Mouse (Mus musculus): ENCODE measurements around the gene Cerkl. TPM values are rescaled to one million over a fixed set of nuclear protein-coding genes. Genes with fewer than 3 reads are reported as not detected.
A peak's percentile ranks its signal among the peaks of the same experiment; 100 is the strongest.

Cerkl gene
- 0.64 TPM in 1 of 2 replicates, not detected in the other for polyA plus RNA-seq (2014; fragmentation: Nextera tagmentation; extraction: Ambion mirVana)

DNA sequence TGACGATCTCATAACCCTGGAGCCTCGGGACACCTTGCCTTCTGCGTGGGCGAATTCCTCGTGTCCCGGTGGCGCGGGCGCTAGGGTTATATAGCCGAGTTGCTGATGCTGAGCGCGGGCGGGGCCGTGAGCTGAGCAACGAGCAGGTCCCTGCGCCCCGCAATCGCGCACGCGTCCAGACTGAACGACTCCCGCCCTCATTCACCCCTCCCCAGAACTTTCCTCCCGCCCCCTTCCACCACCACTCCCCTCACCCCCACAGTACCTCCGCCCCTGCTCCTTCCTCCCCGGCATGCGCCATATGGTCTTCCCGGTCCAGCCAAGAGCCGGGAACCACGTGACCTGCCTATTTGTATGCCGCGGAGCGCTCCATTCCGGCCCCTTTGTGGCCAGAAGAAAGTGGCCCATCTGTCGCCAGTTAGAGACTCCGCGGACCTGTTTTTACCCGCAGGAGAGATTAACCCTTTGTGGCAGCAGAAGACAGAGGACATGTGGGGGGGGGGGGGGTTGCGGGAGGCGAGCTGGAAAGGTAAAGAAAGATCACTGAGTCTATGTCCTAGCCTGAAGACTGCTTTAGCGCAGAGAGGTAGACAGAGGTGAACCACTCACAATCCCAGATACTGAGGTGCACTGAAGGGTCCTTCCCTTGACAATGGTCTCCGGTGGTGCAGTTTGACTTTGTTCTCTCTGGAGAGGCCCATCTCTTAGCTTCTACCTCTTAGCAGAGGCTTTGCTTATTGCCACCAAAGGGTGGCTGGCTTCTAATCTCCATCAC lies at the start of gene Cerkl, which contains the start of gene Neurod1:
Cerkl (minus strand) TSS at position 211 of the 775 bp plus-strand sequence.
Neurod1 (minus strand) TSS at position 177 of the 775 bp plus-strand sequence.
- ATAC-seq (replicated peaks; ENCODE audit: low FRiP score, low TSS enrichment, low read depth) (no peak), DNase-seq (ENCODE audit: low spot score) (peak; percentile 54)
- H3K9ac ChIP-seq (ENCODE audit: low read length), result no peak within 1 kb of the TSS
- peaks cover 85% of the 10 kb centered on the region for H3K27me3 ChIP-seq (replicated peaks; ENCODE audit: control insufficient read depth, insufficient read depth, low read length)
- no peaks in the 10 kb centered on the region for H3K9me3 ChIP-seq (ENCODE audit: control insufficient read depth, low read length)
- H3K4me1 ChIP-seq (replicated peaks; ENCODE audit: control insufficient read depth, insufficient read depth, low read length), result 0 out of 2 replicates have a peak, but pooled peaks cover 2% of the 10 kb centered on the region
- 2% methylated on average over 42 of the region's 42 CpGs for WGBS
- no peaks in the 10 kb centered on the region for H3K36me3 ChIP-seq (ENCODE audit: control insufficient read depth, insufficient read depth, low read length)
- peak within 1 kb of the TSS; percentile 45 for H3K4me2 ChIP-seq (ENCODE audit: low read length)
- H3K4me3 ChIP-seq (ENCODE audit: low read depth, low read length), result peak within 1 kb of the TSS; percentile 27
- H3K27ac ChIP-seq (ENCODE audit: low read depth), result no peak within 1 kb of the TSS

DNA sequence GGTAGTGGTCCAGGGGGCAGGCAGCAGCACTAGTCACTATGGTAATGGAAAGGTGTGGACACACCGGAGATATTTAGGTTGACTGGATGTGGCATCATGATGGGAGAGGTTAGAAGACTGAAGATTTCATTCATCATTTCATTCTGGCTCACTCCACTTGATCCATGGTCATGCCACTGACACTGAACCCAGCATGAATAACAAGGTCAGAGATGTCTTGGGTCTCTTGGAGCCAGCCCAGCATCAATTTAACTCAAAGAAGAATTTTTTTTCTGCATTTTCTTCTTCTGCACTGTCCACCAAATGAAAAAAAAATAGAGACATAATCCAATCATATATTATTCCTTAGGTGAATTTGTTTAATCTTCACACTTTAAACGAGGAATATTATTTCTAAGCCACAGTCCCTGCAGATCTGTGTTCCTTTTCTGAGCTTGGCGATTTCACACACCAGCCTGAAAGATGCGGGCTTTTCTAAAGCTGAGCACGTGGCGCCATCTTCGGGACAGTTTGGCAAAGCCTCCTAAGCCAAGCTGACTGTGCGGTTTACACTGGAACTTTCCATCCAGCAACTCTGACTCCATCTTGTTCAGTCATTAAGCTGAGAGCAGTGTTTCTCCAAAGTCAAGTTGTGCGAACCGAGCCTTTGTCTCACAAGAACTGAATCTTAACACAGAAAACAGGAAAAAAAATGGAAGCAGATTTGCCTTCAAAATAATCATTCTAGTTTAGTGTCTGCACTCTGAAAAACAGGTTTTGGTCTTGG lies 42.6 kb upstream of the Cerkl start:
- Histone ChIP-seq H3K27ac (ENCODE audit: low read depth) (no peak overlapping the region), H3K27me3 (replicated peaks; ENCODE audit: control insufficient read depth, insufficient read depth, low read length) (no peaks in the 10 kb centered on the region), H3K9ac (ENCODE audit: low read length) (no peak overlapping the region), H3K4me3 (ENCODE audit: low read depth, low read length) (no peak overlapping the region), H3K4me2 (ENCODE audit: low read length) (no peak overlapping the region), H3K9me3 (ENCODE audit: control insufficient read depth, low read length) (no peaks in the 10 kb centered on the region), H3K4me1 (replicated peaks; ENCODE audit: control insufficient read depth, insufficient read depth, low read length) (no peaks in the 10 kb centered on the region), H3K36me3 (ENCODE audit: control insufficient read depth, insufficient read depth, low read length) (no peaks in the 10 kb centered on the region)
- 28% methylated on average over 10 of the region's 10 CpGs for WGBS
- ATAC-seq (replicated peaks; ENCODE audit: low FRiP score, low TSS enrichment, low read depth), result no peak
- DNase-seq (ENCODE audit: low spot score), result peak; percentile 82

DNA sequence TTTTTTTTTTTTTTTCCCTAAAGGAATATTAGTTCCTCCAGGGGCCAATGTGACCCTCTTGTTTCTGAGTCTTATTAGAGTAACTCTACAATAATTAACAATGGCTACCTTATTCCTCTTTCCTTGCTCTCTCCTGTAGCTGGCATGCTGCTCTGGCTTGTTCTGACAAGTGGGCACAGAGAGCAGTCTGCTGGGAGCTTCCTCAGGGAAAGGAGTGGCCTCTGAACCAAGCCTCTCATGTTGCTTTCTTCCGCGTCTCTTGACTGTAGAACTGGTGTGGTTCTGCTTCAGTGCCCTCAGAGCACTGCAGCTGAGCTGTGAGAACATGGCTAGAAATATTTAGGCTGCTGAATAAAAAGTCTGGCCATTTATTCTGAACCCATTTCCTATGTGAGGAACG lies 28.5 kb upstream of the Cerkl start:
- Histone ChIP-seq H3K36me3 (ENCODE audit: control insufficient read depth, insufficient read depth, low read length) (no peaks in the 10 kb centered on the region), H3K4me1 (replicated peaks; ENCODE audit: control insufficient read depth, insufficient read depth, low read length) (no peaks in the 10 kb centered on the region), H3K9me3 (ENCODE audit: control insufficient read depth, low read length) (no peaks in the 10 kb centered on the region), H3K4me2 (ENCODE audit: low read length) (no peak overlapping the region), H3K4me3 (ENCODE audit: low read depth, low read length) (no peak overlapping the region), H3K27ac (ENCODE audit: low read depth) (no peak overlapping the region), H3K27me3 (replicated peaks; ENCODE audit: control insufficient read depth, insufficient read depth, low read length) (no peaks in the 10 kb centered on the region), H3K9ac (ENCODE audit: low read length) (no peak overlapping the region)
- WGBS, result 73% methylated on average over 3 of the region's 3 CpGs
- ATAC-seq (replicated peaks; ENCODE audit: low FRiP score, low TSS enrichment, low read depth) (no peak), DNase-seq (ENCODE audit: low spot score) (no peak)

DNA sequence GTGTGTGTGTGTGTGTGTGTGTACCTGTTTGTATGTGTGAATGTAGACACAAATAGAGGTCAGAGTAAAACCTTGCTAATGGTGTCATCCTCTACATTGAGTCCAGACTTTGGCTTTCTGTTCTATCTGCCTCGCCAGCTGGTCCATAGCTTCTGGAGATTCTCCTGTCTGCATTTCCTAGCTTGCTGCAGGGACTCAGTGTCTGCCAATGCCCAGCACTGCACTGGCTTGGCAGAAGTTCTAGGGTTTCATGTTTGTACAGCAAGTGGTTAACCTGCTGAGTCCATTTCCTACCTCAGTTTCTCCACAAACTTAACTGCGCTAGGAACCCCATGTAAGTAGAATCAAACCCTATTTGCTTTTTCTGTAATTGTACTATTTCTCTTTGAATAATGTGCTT lies 25.9 kb upstream of the Cerkl start:
- Histone ChIP-seq H3K9me3 (ENCODE audit: control insufficient read depth, low read length) (no peaks in the 10 kb centered on the region), H3K4me3 (ENCODE audit: low read depth, low read length) (no peak overlapping the region), H3K4me2 (ENCODE audit: low read length) (no peak overlapping the region), H3K27me3 (replicated peaks; ENCODE audit: control insufficient read depth, insufficient read depth, low read length) (no peaks in the 10 kb centered on the region), H3K36me3 (ENCODE audit: control insufficient read depth, insufficient read depth, low read length) (no peaks in the 10 kb centered on the region), H3K4me1 (replicated peaks; ENCODE audit: control insufficient read depth, insufficient read depth, low read length) (no peaks in the 10 kb centered on the region), H3K27ac (ENCODE audit: low read depth) (no peak overlapping the region), H3K9ac (ENCODE audit: low read length) (no peak overlapping the region)
- WGBS, result 88% methylated on average over 2 of the region's 2 CpGs
- DNase-seq (ENCODE audit: low spot score) (no peak), ATAC-seq (replicated peaks; ENCODE audit: low FRiP score, low TSS enrichment, low read depth) (no peak)

DNA sequence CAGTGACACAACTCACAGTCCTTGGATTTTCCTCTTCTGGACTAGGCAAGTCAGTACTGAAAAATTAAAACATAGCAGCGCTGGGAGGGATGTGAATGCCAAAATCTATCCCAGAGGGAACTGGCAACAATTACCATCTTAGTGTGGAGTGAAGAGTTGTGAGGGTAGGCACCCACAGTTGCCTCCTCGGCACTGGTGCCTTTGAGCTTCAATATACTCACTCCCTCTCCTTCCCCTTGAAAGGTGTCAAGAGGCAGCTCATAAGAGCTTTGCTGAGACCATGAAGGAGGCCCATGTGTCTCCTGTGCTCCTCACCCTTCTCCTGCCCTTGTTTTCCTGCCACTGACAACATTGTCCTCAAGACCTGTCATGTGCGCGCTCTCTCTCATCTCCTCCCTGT lies 5.8 kb upstream of the Cerkl start:
- 79% methylated on average over 4 of the region's 4 CpGs for WGBS
- Histone ChIP-seq H3K4me3 (ENCODE audit: low read depth, low read length) (no peak overlapping the region), H3K4me1 (replicated peaks; ENCODE audit: control insufficient read depth, insufficient read depth, low read length) (no peaks in the 10 kb centered on the region), H3K27ac (ENCODE audit: low read depth) (no peak overlapping the region), H3K9ac (ENCODE audit: low read length) (no peak overlapping the region), H3K9me3 (ENCODE audit: control insufficient read depth, low read length) (no peaks in the 10 kb centered on the region), H3K4me2 (ENCODE audit: low read length) (no peak overlapping the region), H3K36me3 (ENCODE audit: control insufficient read depth, insufficient read depth, low read length) (no peaks in the 10 kb centered on the region), H3K27me3 (replicated peaks; ENCODE audit: control insufficient read depth, insufficient read depth, low read length) (peaks cover 47% of the 10 kb centered on the region)
- ATAC-seq (replicated peaks; ENCODE audit: low FRiP score, low TSS enrichment, low read depth), result no peak
- DNase-seq (ENCODE audit: low spot score), result no peak

DNA sequence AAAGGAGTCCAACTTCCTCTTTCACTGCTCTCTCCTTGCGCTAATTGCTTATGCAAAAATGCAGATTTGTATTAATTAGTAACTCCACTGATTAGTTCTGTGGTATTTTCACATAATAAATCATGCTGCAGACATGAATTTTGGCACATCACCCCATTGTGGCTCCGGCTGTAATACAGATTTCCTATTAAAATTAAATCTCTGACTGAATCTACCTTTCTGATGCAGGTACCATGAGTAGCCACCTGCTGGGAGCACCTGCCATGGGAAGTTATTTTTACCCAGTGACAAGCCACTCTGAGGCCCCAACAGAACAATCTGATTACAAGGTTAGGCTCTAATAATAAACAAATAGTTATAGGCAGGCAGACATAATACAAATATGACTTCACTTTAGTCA lies 5.3 kb upstream of the Cerkl start:
- no peak for ATAC-seq (replicated peaks; ENCODE audit: low FRiP score, low TSS enrichment, low read depth)
- WGBS, result 89% methylated on average over 2 of the region's 2 CpGs
- DNase-seq (ENCODE audit: low spot score), result no peak
- Histone ChIP-seq H3K4me3 (ENCODE audit: low read depth, low read length) (no peak overlapping the region), H3K27ac (ENCODE audit: low read depth) (no peak overlapping the region), H3K9me3 (ENCODE audit: control insufficient read depth, low read length) (no peaks in the 10 kb centered on the region), H3K4me2 (ENCODE audit: low read length) (no peak overlapping the region), H3K36me3 (ENCODE audit: control insufficient read depth, insufficient read depth, low read length) (no peaks in the 10 kb centered on the region), H3K9ac (ENCODE audit: low read length) (no peak overlapping the region), H3K4me1 (replicated peaks; ENCODE audit: control insufficient read depth, insufficient read depth, low read length) (no peaks in the 10 kb centered on the region), H3K27me3 (replicated peaks; ENCODE audit: control insufficient read depth, insufficient read depth, low read length) (peaks cover 52% of the 10 kb centered on the region)

DNA sequence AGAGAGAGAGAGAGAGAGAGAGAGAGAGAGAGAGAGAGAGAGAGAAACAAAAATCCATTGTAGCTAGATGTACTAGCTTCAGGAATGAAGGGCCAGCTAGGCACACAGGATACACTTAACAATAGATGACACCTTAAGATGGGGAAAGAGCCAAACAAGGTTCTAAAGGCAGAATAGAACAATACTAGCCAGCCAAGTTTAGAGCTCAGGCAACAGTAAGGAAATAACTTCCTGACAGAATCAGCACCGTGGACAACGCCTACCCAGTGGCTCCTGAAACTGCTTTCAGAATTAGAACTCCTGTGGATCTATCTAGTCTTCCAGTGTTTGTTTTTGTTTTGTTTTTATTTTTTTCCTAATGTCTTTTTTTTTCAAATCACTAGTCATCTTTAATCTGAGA lies 4.0 kb upstream of the Cerkl start:
- no peak for ATAC-seq (replicated peaks; ENCODE audit: low FRiP score, low TSS enrichment, low read depth)
- peak; percentile 64 for DNase-seq (ENCODE audit: low spot score)
- Histone ChIP-seq H3K4me3 (ENCODE audit: low read depth, low read length) (no peak overlapping the region), H3K4me1 (replicated peaks; ENCODE audit: control insufficient read depth, insufficient read depth, low read length) (no peaks in the 10 kb centered on the region), H3K9me3 (ENCODE audit: control insufficient read depth, low read length) (no peaks in the 10 kb centered on the region), H3K27ac (ENCODE audit: low read depth) (no peak overlapping the region), H3K4me2 (ENCODE audit: low read length) (no peak overlapping the region), H3K36me3 (ENCODE audit: control insufficient read depth, insufficient read depth, low read length) (no peaks in the 10 kb centered on the region), H3K9ac (ENCODE audit: low read length) (no peak overlapping the region), H3K27me3 (replicated peaks; ENCODE audit: control insufficient read depth, insufficient read depth, low read length) (peaks cover 65% of the 10 kb centered on the region)
- whole genome bisulfite sequencing, result 2% methylated on average over 2 of the region's 2 CpGs

DNA sequence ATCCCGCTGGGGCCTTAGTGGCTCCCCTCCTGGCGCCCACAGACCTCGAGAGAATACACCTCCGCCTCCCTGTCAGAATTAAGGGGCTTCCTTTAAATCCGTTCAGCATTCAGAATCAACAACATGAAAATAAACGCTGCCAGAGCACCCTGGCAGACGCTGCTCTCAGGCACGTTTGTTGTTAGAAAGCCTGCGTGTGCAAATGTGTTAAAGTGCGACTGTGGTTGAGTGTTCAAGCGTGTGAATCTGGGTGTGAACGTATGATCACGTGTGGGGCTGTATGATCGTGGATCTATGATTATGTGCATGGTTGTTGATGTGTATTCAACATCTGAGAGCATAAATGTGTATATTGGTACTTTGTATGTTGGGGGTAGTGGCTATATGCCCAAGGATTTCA lies 3.5 kb upstream of the Cerkl start:
- H3K4me1 ChIP-seq (replicated peaks; ENCODE audit: control insufficient read depth, insufficient read depth, low read length), result no peaks in the 10 kb centered on the region
- 14% methylated on average over 14 of the region's 14 CpGs for WGBS
- H3K27me3 ChIP-seq (replicated peaks; ENCODE audit: control insufficient read depth, insufficient read depth, low read length), result peaks cover 70% of the 10 kb centered on the region
- H3K9ac ChIP-seq (ENCODE audit: low read length), result no peak overlapping the region
- H3K27ac ChIP-seq (ENCODE audit: low read depth), result no peak overlapping the region
- no peak for ATAC-seq (replicated peaks; ENCODE audit: low FRiP score, low TSS enrichment, low read depth)
- H3K9me3 ChIP-seq (ENCODE audit: control insufficient read depth, low read length), result no peaks in the 10 kb centered on the region
- no peak overlapping the region for H3K4me2 ChIP-seq (ENCODE audit: low read length)
- no peaks in the 10 kb centered on the region for H3K36me3 ChIP-seq (ENCODE audit: control insufficient read depth, insufficient read depth, low read length)
- no peak overlapping the region for H3K4me3 ChIP-seq (ENCODE audit: low read depth, low read length)
- DNase-seq (ENCODE audit: low spot score), result no peak
